Mouse (Mus musculus): ENCODE data around the gene Etv6.

Gene Etv6

DNA sequence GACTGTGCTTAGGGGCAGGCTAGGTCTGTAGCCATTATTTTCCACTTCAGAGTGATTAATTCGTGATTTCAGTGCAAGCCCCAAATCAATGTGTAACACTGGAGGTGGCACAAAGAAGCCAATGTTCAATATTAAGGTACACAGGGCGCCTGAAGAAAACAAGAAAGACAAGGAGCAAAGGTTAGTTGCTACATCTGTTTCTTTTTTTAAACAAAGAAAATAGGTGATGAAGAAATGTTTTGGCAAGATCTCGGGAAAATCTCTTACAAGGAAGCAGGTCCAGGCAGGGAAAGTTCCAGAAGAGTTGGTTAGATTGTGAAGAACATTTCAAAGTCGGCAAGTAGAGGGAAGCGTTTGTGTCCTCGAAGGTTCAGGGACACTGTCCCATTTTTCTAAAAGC, 39.5 kb downstream of the Etv6 start:
- in situ Hi-C loops (cut with MboI, MseI): no loop called here

DNA sequence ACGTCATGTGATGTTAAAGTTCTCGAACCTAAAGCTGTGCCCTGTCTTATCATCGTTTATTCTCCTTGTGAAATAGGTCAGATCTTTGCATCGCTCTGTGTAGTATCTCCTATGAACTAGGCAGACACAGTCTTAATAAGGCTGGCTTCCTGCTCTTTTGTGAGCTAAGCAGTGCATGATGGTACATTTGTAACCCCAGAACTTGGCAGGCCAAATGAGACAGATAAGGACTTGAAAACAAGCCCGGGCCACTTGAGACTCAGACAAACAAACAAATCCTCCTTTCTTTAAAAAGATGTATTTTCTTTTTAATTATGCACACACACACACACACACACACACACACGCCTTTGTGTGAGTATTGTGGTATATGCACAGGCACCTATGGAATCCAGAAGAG, 42.5 kb downstream of the Etv6 start:
- in situ Hi-C loops (cut with MboI, MseI): no loop called here

GRCm38 (mm10) chr6:134079112-134079511, 43.6 kb downstream of the Etv6 start:
- in situ Hi-C loops (cut with MboI, MseI): no loop called here

- in situ Hi-C loops (cut with MboI, MseI): no loop called here
Measured at GRCm38 (mm10) chr6:134079563-134079962, 44.1 kb downstream of the Etv6 start.

DNA sequence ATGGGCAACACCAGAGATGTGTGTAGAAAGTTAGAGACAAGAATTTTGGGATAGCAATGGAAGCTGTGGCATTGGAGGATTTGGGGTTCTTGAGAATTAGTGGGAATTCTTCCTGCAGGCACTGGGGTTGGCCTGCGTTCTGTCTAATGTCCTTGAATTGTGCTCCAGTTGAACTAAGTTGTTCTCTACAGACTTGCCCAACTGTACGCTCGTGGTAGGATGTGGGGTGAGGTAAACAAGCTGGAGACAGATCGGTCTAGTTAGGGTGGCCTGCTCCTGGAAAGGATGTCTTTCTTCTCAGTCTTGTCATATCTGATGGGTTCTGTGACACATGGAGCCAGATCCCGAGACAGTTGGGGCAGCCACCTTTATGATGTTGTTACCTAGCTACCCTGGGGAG, 45.4 kb downstream of the Etv6 start:
- in situ Hi-C loops (cut with MboI, MseI): no loop called here

DNA sequence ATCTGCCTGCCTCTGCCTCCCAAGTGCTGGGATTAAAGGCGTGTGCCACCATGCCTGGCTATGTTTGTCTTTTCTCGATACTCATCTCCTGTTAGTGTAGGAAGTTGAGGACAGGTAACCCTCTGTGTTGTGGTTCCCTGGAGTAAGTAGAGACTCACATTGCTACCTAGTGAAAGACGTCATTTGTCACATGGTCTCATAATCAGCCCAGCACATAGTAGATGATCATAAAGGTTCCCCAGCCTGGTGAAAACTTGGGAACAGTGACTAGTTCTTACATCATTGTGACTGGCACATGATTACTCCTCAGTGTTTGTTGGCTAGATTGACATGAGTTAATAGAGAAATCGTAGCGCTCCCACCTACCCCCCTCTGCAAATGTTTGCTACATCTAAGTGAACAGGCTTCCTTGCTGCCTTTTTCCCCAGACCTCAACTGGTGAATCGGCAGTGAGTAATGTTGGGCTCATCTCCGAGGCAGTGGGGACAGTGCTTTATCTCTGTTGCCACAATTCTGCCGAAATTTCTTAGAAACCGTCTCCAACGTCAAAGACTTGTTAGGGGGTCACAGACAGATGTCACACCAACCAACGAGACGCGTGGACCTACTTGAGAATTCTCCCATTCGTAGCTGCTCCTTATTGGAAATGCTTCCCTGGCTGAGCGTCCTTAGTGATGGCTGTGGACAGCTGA, 46.9 kb downstream of the Etv6 start:
- in situ Hi-C loops (cut with MboI, MseI): no loop called here

DNA sequence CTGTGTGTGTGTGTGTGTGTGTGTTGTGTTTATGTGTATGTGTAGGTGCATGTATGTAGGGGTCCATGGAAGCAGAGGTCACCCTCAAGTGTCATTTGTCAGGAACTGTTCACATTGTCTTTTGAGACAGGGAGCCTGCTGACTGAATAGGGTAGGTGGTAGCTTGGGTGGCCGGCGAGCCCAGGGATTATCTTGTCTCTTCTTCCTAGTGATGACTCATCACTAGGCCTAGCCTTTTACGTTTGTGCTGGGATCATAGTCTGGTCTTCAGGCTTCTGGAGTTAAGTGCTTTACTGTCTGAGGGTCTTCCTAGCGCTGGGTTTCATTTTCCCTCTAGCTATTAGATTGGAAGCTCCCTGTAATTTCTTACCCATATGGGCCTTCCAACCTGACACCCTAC, 47.9 kb downstream of the Etv6 start:
- in situ Hi-C loops (cut with MboI, MseI): no loop called here

GRCm38 (mm10) chr6:134086351-134086750, 50.9 kb downstream of the Etv6 start:
- in situ Hi-C loops (cut with MboI, MseI): no loop called here

DNA sequence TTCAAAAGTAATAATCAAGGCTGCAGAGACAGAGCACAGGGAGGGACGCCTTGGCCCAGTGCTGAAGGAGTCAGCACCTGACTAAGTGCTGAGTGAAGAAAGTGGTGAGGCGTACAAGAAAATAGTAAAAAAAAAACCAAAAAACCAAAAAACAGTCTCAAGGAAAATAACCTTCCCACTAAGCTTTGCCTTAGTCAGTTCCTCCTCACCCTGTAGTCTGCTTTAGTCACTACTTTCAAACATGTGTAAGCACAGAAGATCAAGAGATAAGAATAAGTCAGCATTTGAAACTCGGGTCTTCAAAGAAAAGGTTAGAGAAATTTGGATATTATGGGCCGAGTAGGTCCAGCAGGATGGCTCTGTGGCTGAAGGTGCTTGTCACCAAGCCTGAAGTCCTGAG, 52.2 kb downstream of the Etv6 start:
- in situ Hi-C loops (cut with MboI, MseI): no loop called here

DNA sequence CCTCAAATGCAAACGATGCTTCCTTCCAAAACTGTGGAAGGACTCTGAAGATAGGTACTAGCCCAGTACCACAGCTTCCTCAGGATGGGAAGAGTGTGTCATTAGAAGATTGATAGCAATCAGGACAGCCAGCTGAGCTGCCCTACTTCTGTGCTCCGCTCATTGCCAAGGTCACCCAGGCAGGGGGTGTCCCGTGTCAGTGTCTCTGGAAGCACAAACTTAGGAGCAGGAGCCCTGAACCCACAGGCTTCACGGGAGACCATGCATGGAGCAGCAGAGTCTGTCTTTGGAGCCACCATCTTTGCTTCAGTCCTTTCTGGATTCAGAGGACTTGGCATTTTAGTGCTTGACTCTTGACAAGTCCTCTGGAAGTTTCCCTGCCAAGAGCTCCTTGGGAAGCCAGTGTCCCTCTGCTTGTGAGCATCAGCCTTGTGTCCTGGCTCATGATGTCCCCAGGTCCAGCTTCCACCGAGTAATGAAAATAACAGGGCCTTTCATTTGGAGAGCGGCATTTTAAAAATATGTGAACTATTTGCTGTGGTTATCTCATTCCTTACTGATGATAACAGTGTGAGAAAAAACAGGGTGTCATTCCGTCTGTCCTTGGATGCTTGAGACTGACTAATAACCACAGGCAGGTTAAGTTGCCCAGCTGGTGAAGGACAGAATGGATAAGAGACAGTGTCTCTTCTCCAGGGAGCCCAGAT, 54.3 kb downstream of the Etv6 start:
- in situ Hi-C loops (cut with MboI, MseI): no loop called here

DNA sequence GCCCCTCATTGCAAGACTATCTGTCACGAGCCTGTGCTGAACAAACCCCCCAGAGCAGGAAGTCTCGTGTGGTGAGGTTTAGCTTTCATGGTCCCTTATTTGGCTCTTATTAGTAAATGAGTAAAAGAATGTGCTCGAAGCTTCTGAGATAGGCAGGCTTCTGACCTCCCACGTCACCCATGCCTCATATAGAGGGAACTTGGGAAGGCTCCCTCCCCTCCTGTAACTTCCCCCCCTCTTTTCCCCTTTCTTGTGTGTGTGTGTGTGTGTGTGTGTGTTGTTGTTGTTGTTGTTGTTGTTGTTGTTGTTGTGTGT, 54.8 kb downstream of the Etv6 start:
- in situ Hi-C loops (cut with MboI, MseI): no loop called here

- in situ Hi-C loops (cut with MboI, MseI): no loop called here
Measured at GRCm38 (mm10) chr6:134090875-134091274, 55.4 kb downstream of the Etv6 start.

DNA sequence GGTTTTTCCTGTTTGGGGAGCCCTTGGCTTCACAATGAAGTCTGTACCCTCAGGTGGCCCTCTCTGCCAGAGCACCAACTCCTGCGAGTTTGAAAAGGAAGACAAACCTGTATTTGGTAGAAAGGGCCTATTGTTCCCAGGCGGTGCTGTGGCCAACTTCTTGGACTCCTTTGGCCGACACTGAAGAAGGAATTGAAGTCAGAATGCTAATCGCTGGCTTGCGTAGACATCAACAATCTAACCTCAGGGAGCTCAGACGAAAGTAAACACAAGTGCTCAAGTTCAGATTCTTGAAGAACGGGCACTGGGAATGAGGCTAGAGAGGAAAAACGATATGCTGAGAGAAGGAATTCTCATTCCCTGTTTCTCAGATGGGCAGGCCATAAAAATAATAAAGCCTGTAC, 55.9 kb downstream of the Etv6 start:
- in situ Hi-C loops (cut with MboI, MseI): no loop called here

GRCm38 (mm10) chr6:134094066-134094465, 58.6 kb downstream of the Etv6 start:
- in situ Hi-C loops (cut with MboI, MseI): no loop called here

DNA sequence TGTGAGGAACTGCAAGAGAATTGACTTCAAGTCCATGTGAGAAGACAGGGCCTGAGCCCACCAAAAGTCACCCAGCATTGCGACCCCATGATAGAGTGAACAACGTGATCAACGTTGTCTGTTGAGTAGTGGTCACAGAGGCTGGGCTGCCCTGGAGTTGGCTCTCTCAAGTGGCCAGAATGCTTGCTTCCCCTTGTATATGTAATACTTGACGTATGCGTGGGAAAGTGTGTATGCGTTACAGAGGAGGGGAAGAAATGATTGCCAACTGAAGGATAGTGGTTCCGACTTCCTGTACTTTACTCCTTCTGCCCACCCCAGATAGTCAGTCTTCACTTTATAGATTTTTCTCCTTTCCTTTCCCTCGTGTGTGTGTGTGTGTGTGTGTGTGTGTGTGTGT, 59.1 kb downstream of the Etv6 start:
- in situ Hi-C loops (cut with MboI, MseI): no loop called here

DNA sequence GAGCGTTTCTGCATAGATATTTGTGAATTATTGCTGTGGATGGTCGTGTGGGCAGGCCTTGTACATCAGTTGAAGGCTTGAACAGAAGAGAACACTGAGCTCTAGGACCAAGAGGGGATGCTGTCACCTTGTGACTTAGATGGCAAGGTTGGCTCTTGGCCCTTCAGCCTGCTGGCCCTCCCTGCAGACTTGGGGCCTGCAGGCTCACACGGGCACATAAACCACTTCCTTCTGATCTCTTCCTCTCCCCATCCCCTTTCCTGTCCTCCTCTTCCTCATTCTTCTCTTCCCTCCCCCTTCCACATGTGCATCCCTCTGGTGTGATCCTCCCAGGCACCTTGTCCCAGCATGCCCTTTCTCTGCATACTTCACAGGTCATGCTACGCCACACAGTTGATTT, 60.1 kb downstream of the Etv6 start:
- in situ Hi-C loops (cut with MboI, MseI): no loop called here

DNA sequence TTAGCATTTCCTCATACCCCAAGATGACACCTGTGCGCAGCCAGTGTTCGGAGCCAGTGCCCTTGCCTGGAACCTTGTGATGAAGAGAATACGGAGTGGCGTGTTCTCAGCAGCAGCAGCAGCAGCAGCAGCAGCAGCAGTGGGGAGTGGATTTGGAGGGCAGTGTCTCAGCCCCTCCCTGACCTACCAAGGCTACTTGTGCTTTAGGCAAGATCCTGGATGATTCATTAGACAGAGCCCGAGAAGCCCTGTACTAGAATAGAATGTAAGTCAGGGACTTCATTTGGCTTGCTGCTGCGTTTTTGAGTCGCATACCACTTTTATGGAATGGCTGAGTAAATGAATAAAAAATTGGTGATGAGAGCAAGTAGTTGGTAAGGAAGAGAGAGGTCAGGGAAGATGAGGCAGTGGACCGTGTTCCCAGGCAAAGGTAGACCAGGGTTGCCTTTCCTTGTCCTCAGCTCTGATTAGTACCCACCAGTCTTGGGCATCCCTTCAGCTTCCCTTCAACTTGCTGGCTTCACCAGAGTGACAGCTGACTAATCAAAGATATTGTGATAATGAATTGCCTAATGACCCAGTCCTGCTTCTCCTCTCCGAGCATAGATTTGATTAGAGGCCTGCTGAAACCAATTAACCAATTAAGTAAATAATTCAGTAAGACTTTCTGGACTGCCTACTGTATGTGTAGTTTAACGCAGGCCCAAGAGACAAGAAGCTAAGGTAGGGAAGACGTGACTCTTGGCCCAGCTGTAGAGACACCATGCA, 64.7 kb downstream of the Etv6 start:
- in situ Hi-C loops (cut with MboI, MseI): no loop called here

- in situ Hi-C loops (cut with MboI, MseI): no loop called here
Measured at GRCm38 (mm10) chr6:134102396-134102795, 66.9 kb downstream of the Etv6 start.

DNA sequence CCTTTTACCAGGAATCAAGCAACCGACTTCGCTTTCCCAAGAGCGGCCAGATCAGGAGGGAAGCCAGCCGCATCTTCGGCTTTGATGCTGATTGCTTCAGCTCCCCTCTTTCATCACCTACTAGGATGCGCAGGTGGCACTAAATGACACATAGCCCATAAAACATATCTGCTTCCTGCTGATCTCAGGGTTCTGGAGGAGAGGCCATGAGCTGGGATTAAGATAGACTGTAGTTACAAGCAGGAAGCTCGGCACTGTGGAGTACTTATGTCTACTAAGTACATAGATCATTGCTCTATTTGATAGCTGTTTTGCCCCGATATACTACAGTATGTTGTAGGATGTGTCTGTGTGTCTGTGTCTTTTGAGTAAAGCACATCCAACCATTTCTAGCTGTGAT, 68.0 kb downstream of the Etv6 start:
- in situ Hi-C loops (cut with MboI, MseI): no loop called here

GRCm38 (mm10) chr6:134105514-134106201, 70.2 kb downstream of the Etv6 start:
- in situ Hi-C loops (cut with MboI, MseI): no loop called here

GRCm38 (mm10) chr6:134107696-134108095, 72.2 kb downstream of the Etv6 start:
- in situ Hi-C loops (cut with MboI, MseI): no loop called here

DNA sequence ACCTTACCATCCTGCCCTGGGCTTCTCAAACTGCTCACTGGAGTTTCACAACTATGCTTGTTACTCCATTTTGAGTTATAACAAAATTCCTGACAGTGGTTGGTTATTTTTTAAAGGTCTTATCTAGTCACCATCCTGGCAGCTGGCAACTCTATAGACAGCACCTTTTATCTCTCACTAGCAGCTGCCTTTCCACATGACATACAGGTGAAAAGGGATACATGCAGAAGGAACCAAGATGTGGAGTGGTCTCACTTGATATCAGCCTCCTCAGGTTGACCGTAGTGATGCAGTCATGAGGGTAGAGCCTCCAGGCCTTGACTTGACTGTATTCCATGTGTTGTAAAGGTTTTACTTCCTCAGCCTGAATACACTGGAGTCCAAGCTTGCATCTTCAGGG, 74.2 kb downstream of the Etv6 start:
- in situ Hi-C loops (cut with MboI, MseI): no loop called here
